Mouse (Mus musculus) regulatory T cell (primary cell): Measurements from ENCODE around the gene Fras1.

Experiments used
- in situ Hi-C: fragments of 300-600 bp; cut with MboI, MseI; formaldehyde crosslinking; loops from one replicate; pipeline ENCODE4 v1.15.1; 2025; ENCODE audit warnings: high pct_unique_total_duplicates

Fras1 gene

GRCm38 (mm10) chr5:96783506-96784288, 409.9 kb downstream of the Fras1 start:
- in situ Hi-C loops: no loop called here

DNA sequence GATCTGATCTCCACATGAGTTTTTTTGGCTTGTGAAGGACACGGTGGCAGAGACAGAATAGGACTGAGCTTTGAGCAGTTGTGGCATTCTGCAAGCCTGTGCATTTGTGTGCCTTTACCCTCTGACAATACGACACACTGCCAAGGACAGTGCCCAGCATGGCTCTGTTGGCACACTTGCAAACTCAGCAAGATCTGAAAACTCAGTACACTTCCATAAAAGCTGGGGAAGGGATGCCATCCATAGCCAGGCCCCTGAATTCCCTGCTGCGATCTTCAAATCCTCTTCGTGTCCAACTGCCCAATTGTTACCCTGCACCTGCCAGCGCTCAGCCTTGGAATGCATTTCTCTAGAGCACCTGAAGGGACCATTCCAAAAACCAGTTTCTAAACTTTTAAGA, 411.3 kb downstream of the Fras1 start:
- in situ Hi-C loops: no loop called here

DNA sequence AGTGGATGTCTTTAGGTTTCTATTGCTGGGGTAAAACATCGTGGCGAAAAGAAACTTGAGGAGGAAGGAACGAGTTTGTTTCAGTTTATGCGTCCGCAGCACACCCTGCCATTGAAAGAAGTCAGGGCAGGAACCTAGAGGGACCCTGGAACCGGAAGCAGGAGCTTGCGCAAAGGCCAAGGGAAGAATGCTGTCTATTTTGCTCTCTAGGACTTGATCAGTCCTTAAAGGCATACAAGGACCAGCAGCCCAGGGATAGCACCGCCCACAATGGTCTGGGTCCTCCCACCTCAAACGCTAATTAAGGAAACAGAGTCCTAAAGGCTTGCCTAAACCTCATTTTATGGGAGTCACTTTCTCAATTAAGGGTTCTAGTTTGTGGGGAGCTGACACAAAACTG, 418.7 kb downstream of the Fras1 start:
- in situ Hi-C loops: no loop called here

- in situ Hi-C loops: no loop called here
These were observed 419.4 kb downstream of the Fras1 start, which contains the start of gene Anxa3 for GRCm38 (mm10) chr5:96792936-96793718. Gene Anxa3, plus strand, starts transcription at chr5:96793339.

GRCm38 (mm10) chr5:96793953-96794635, 420.3 kb downstream of the Fras1 start:
- in situ Hi-C loops: no loop called here

- in situ Hi-C loops: no loop called here
These were observed 422.0 kb downstream of the Fras1 start for GRCm38 (mm10) chr5:96795752-96796151.

DNA sequence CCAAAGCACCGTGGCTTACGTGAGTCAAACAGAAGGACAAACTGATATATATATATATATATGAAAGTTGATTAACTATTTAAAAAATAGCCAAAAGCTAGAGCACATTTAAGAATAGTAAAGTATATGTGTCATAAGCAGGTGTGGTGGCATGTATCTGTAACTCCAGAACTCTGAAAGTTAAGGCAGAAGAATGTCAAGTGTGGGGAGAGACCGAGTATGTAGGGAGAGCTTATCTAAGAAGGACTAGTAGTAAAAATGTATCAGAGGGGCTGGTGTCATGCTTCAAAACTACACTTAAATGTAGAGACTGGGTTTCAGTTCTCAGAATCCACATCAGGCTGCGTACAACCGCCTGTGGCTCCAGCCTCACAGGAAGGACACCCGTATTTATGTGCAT, 423.7 kb downstream of the Fras1 start:
- in situ Hi-C loops: no loop called here

DNA sequence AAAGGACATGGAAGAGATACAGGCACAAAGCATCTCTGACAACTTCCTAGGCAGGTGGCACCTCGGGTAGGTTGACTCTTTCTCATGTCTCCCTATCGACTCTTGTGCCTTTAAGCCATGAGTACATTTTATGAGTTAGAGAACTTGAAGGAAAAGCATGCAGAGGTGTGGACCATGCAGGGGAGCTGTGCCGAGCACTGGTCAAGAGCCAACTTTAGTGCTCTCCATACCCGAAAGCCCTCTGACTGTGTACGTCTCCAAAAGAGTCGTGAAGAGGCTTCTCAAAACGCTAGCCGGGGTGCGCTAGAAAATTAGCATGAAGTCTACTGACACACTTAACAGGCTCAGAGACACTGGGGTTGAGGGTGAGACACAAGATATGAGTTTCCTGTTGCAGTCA, 425.4 kb downstream of the Fras1 start:
- in situ Hi-C loops: no loop called here

DNA sequence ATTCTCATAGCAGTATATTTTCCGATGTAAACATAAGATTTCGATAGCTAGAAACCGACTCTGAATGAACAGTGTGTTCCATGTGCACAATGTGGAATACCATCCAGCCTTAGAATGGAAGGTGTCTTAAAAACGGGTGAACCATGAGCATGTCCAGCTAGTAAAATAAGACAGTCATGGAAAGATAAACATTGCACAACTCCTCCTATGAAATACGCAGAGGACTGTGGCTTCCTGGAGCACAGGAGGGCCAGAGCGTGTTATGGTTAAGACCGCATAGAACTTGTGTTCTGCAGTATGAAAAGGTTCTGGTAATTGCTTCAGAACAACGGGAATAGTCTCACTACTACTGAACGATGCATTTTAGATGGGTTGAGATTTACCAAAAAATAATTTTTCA, 426.2 kb downstream of the Fras1 start:
- in situ Hi-C loops: no loop called here

GRCm38 (mm10) chr5:96802185-96802584, 428.4 kb downstream of the Fras1 start:
- in situ Hi-C loops: no loop called here

DNA sequence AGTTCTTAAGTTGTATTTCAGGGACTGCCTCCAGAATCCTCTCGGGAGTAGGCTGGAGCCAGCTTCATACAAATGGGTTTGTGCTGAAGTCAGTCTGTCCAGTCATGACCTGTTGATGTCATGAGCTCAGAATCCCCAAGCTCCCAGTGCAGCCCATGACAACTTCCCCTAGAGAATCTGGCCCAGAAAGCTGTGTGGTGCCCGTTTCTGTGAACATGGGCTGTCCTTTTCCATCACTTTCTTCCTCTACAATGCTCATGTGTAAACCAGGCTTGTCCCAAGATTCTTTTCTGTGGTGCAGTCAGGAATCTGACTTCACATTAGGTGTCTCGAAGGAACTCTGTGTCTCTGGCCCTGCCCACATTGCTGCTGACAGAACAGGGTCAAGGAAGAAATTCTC, 429.3 kb downstream of the Fras1 start:
- in situ Hi-C loops: no loop called here

DNA sequence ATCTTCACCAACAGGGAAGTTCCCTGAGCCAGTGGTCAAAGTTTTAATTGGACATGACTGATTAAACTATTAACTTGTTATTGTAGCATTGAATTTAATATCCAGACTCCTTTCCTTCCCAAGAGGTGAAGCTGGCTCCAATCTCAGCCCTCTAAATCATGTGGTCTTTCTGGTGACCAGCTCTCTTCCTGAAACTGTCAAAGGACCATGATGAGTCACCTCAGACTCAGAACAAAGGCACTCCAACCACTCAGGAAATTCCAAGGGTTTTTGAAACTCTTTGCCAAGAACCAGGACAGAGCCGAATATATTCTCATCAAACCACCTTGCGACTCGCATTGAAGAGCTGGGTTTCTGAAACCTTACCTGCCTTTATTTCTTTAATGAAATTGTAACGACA, 430.5 kb downstream of the Fras1 start:
- in situ Hi-C loops: no loop called here

GRCm38 (mm10) chr5:96804813-96805212, 431.1 kb downstream of the Fras1 start:
- in situ Hi-C loops: no loop called here

- in situ Hi-C loops: no loop called here
These were observed 436.9 kb downstream of the Fras1 start for GRCm38 (mm10) chr5:96810620-96811019.

DNA sequence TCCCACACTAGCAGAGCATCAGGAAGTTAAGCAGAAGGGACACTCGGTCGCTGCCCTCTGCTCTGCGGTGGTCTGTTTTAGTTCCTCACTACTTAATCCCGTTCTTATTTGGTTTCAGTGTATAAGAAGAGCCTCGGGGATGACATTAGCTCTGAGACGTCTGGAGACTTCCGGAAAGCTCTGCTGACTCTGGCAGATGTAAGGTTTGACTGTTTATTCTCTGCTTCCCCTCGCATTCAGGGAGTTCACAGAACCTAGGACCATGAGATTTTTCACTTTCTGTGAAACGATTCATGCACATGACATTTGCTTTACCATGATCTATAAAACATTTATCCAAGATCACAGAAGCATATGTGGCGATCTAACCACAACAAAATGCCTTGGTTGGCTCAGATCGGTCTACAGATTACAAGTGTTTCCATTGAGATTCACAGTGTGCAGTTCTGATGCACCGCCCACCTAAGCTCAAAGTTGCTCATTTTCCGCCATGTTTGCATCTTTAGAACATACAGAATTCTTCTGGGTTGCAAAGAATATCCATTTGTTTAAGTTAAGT, 451.1 kb downstream of the Fras1 start:
- in situ Hi-C loops: no loop called here

GRCm38 (mm10) chr5:96827176-96827575, 453.4 kb downstream of the Fras1 start:
- in situ Hi-C loops: no loop called here
